ENCODE assay signal across 27 mouse cellular contexts in the genomic region with DNA sequence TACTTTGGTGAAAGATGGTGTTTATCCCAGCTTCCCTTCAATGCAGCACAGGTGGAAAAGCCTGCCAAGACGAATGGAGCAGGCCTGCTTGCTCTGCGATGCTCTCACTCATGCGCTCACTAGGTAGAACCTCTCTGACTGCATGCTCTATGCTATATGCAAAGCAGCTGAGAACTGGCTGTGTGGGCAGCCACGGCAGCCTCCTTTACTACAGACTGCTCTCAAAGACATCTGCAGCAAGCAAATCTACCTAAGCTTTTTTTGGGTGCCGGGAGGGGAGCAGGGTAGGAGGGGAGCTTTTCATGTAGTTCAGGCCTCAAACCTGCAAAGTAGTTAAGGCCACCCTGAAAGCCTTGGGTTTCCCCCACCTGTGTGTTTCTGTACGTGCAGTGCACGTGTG.
A peak's percentile ranks its signal among the peaks of the same experiment; 100 is the strongest.
DNase-seq lines count a peak whose midpoint lies in the region; TF ChIP-seq lines count a peak whose summit lies in the region.
"Had no signal": no experiment of that assay in that cellular context is flagged by ENCODE, and none has a peak within 500 bp of the region (broad histone marks: within the 10 kb centered on the region; RNA-seq: fewer than 3 reads in every experiment).

No protein-coding gene starts in this region.

- in situ Hi-C loops in CH12.LX (cut with MboI; ENCODE audit: low pct_ligation_motif_present, low pct_unique_long_range_greater_than_20kb, low sequenced_read_pairs): no loop called here

- TF ChIP-seq EP300 in CH12.LX (IDR thresholded peaks at IDR 0.05; ENCODE audit: low read length): no peak

- H3K4me1 ChIP-seq in CH12.LX (ENCODE audit: control insufficient read depth in 1 of 2, insufficient read depth in 2 of 2): peaks cover 3 to 23% of the 10 kb centered on the region in 2 experiments; a peak in 3 of 4 replicates
- H3K4me1 ChIP-seq: embryonic facial prominence, embryonic 10.5 days; limb, embryonic 15.5 days; liver, embryonic 15.5 days; lung, embryonic 15.5 days; midbrain, embryonic 15.5 days; neural tube, embryonic 12.5 days; stomach, embryonic 15.5 days had no signal

- no peak overlapping the region for H3K27ac ChIP-seq in CH12.LX (ENCODE audit: insufficient read depth, low read depth)
- H3K27ac ChIP-seq in left cerebral cortex, adult 2 months: no peak overlapping the region
- H3K27ac ChIP-seq: embryonic facial prominence, embryonic 10.5 days; hindbrain, postnatal 0 days; layer of hippocampus, adult 2 months; limb, embryonic 15.5 days; liver, embryonic 15.5 days; lung, embryonic 15.5 days; midbrain, embryonic 15.5 days; neural tube, embryonic 12.5 days; stomach, embryonic 15.5 days had no signal

- dilution Hi-C loops in CH12.LX (cut with MboI; ENCODE audit: extremely low pct_ligation_motif_present, extremely low pct_unique_long_range_greater_than_20kb, low sequenced_read_pairs): no loop called here

- H3K27me3 ChIP-seq in CH12.LX (replicated peaks): no peaks in the 10 kb centered on the region
- H3K27me3 ChIP-seq: limb, embryonic 15.5 days; liver, embryonic 15.5 days; lung, embryonic 15.5 days; midbrain, embryonic 15.5 days; neural tube, embryonic 12.5 days; stomach, embryonic 15.5 days had no signal

- no peak for TF ChIP-seq RAD21 in CH12.LX (IDR thresholded peaks at IDR 0.05; ENCODE audit: low read depth, low read length)

- peaks cover 68 to 93% of the 10 kb centered on the region in 2 experiments for H3K36me3 ChIP-seq in CH12.LX (replicated peaks in 1 of 2; ENCODE audit: control insufficient read depth in 1 of 2, insufficient read depth in 1 of 2, low read length in 1 of 2)

- H3K4me3 ChIP-seq in CH12.LX (replicated peaks in 1 of 3; ENCODE audit: low read depth in 2 of 3, low read length in 2 of 3, poor library complexity in 1 of 3): no peak overlapping the region
- no peak overlapping the region for H3K4me3 ChIP-seq in left cerebral cortex, adult 2 months
- H3K4me3 ChIP-seq: embryonic facial prominence, embryonic 10.5 days; layer of hippocampus, adult 2 months; limb, embryonic 15.5 days; liver, embryonic 15.5 days; lung, embryonic 15.5 days; midbrain, embryonic 15.5 days; neural tube, embryonic 12.5 days; stomach, embryonic 15.5 days had no signal

- no peaks in the 10 kb centered on the region for H3K79me2 ChIP-seq in CH12.LX (replicated peaks; ENCODE audit: control insufficient read depth, extremely low read depth, insufficient read depth, poor library complexity, severe bottlenecking)

- H3K4me2 ChIP-seq in CH12.LX (ENCODE audit: insufficient read depth, low read depth, poor library complexity, severe bottlenecking): no peak overlapping the region
- H3K4me2 ChIP-seq: heart, embryonic 11.5 days; limb, embryonic 15.5 days; liver, embryonic 15.5 days; lung, embryonic 15.5 days; midbrain, embryonic 15.5 days; neural tube, embryonic 12.5 days; stomach, embryonic 15.5 days had no signal

- H3K9me3 ChIP-seq in CH12.LX (replicated peaks; ENCODE audit: low read length): no peaks in the 10 kb centered on the region
- H3K9me3 ChIP-seq: embryonic facial prominence, embryonic 10.5 days; limb, embryonic 15.5 days; liver, embryonic 15.5 days; lung, embryonic 15.5 days; midbrain, embryonic 15.5 days; neural tube, embryonic 12.5 days; stomach, embryonic 15.5 days had no signal

- intact Hi-C loops in left cerebral cortex, postnatal 4 days (cut with DNase I): no loop called here
- intact Hi-C loops in left cerebral cortex, adult 2 months (cut with DNase I): no loop called here

- TF ChIP-seq CTCF in CH12.LX (conservative IDR thresholded peaks at IDR 0.05 in 1 of 2, IDR thresholded peaks at IDR 0.05 in 1 of 2; ENCODE audit: low read depth in 2 of 2, low read length in 2 of 2): no peak
- no peak for TF ChIP-seq CTCF in left cerebral cortex, adult 2 months (IDR thresholded peaks at IDR 0.05)

- TF ChIP-seq POLR2A in CH12.LX (IDR thresholded peaks at IDR 0.05; ENCODE audit: low read depth, low read length): no peak

- no peak overlapping the region for H3K9ac ChIP-seq in CH12.LX (ENCODE audit: insufficient read depth, low read depth)
- H3K9ac ChIP-seq: forebrain, postnatal 0 days; limb, embryonic 15.5 days; liver, embryonic 15.5 days; lung, embryonic 15.5 days; midbrain, embryonic 15.5 days; neural tube, embryonic 12.5 days; stomach, embryonic 15.5 days had no signal

- peak; percentile 23 for DNase-seq in left cerebral cortex, adult 11 months (ENCODE audit: low spot score)
- no peak for DNase-seq in left cerebral cortex, postnatal 4 days
- DNase-seq in CH12.LX (ENCODE audit: extremely low read depth): peak; percentile 58
- peak; percentile 19 to 34 for DNase-seq in left cerebral cortex, adult 2 months (ENCODE audit: extremely low spot score in 1 of 2, low spot score in 2 of 2)
- peak; percentile 47 for DNase-seq in right cerebral cortex, postnatal 25 days
- no peak for DNase-seq in cerebellum, adult 18-20 months
- DNase-seq in kidney, adult 8-10 months: no peak
- DNase-seq: adrenal gland, postnatal 14 days; cerebellum, adult 11 months; cerebellum, postnatal 10 days; forebrain, postnatal 0 days; gastrocnemius, postnatal 14 days; heart, adult 11 months; kidney, postnatal 25 days; lung, postnatal 4 days; thymus, adult 18-20 months; thymus, postnatal 36 days had no signal

TF ChIP-seq in CH12.LX, 34 proteins besides CTCF, POLR2A, EP300 and RAD21:
- TF ChIP-seq ETS1 (conservative IDR thresholded peaks at IDR 0.05; ENCODE audit: low read depth, low read length) (no peak), BHLHE40 (IDR thresholded peaks at IDR 0.05; ENCODE audit: low read depth, low read length) (peak; percentile 81), MYC (IDR thresholded peaks at IDR 0.05; ENCODE audit: low read depth, low read length) (peak; percentile 27; the same call in 1 of the 2 replicates)

Comparison
In these comparisons a context has a peak if more than half of its experiments do, and no peak if none do; other contexts are left out.
1. DNase-seq: peak in left cerebral cortex, adult 11 months (single experiment), CH12.LX (single experiment), left cerebral cortex, adult 2 months (2 of 2) and right cerebral cortex, postnatal 25 days (single experiment); none in left cerebral cortex, postnatal 4 days (single experiment), cerebellum, adult 18-20 months (0 of 2) and kidney, adult 8-10 months (0 of 2).